Mouse (Mus musculus) kidney, embryonic 15.5 days (tissue): ENCODE measurements around the gene Il3. TPM values are rescaled to one million over a fixed set of nuclear protein-coding genes. Genes with fewer than 3 reads are reported as not detected.
"Not testable (repeated sequence)": the region's sequence is repeated elsewhere in the genome, so short reads cannot be mapped to it uniquely, and the experiment has no call there.

Experiments
- ATAC-seq: fragments of 200-750 bp; cut with Nextera tagmentation; replicated peaks from 2 replicates; pipeline ENCODE4 v1.8.0; 2017; ENCODE audit warnings: moderate TSS enrichment; ENCODE audit not compliant: low FRiP score
- H3K27ac ChIP-seq: fragments of 300-500 bp; sonication (generic); 2 replicates; pipeline ENCODE4 v1.5.1; 2015; ENCODE audit warnings: mild to moderate bottlenecking, inconsistent platforms
- H3K27me3 ChIP-seq: fragments of 300-500 bp; sonication (generic); 2 replicates; pipeline ENCODE4 v1.6.1; 2015; ENCODE audit warnings: inconsistent platforms
- H3K36me3 ChIP-seq: fragments of 300-500 bp; sonication (generic); 2 replicates; pipeline ENCODE4 v1.6.1; 2015; ENCODE audit warnings: inconsistent platforms
- H3K4me1 ChIP-seq: fragments of 300-500 bp; sonication (generic); 2 replicates; pipeline ENCODE4 v1.6.1; 2015; ENCODE audit warnings: inconsistent platforms
- H3K4me2 ChIP-seq: fragments of 300-500 bp; sonication (generic); 2 replicates; pipeline ENCODE4 v1.6.1; 2015; ENCODE audit warnings: moderate library complexity, mild to moderate bottlenecking, inconsistent platforms
- H3K4me3 ChIP-seq: fragments of 300-500 bp; sonication (generic); replicated peaks from 2 replicates; pipeline ENCODE4 v1.5.1; 2015; ENCODE audit warnings: mild to moderate bottlenecking, inconsistent platforms
- H3K9ac ChIP-seq: fragments of 300-500 bp; sonication (generic); 2 replicates; pipeline ENCODE4 v1.6.1; 2015; ENCODE audit warnings: mild to moderate bottlenecking, inconsistent platforms
- H3K9me3 ChIP-seq: fragments of 300-500 bp; sonication (generic); replicated peaks from 2 replicates; pipeline ENCODE4 v1.6.1; 2016; ENCODE audit warnings: inconsistent platforms
- WGBS: fragments of 180-500 bp; shearing (Covaris S2); methylation state at CpG from one replicate; pipeline ENCODE4 v1.1.7; 2015; ENCODE audit warnings: mixed read lengths; 5-methylcytosine and 5-hydroxymethylcytosine counted together
- polyA plus RNA-seq: library from polyadenylated mRNA; unstranded; fragments of >200 nt; fragmentation: Nextera tagmentation; extraction: Ambion mirVana; gene quantifications from 2 replicates; pipeline ENCODE4 v1.2.1, GENCODE M21; 2015

Gene Il3
- polyA plus RNA-seq, 1 experiment from 2014 or later, result not detected

DNA sequence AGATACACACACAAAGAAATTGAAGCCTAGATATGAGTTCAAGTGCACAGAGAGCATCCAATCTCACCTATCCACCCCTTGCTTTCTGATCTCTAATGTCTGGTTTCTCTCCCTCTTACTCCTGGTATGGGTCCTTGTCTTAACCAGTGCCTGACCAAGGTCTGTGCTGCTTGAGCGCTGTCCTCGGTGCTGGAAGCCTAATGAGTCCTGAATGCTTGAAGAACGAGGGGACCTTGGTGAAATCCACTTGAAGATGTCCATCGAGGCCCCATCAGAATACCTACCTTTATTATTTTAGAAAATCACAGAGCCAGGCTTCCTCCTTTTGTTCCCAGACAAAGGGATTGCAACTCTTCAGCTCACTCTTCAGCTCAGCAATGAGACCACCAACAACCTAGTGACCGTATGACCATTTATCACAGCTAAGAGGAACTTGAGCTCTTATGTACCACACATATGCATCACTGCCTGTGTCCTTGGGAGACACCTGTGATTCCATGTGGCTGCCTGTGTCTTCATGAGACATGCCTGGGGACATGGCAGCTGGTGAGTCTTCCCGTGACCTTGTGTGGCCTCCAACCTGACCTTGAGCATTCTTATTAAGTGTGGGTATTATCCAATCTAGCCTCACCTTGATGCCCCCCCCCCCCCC, 36.1 kb upstream of the Il3 start:
- WGBS, result 24% methylated on average over 6 of the region's 6 CpGs
- no peak overlapping the region for H3K27ac ChIP-seq
- H3K4me3 ChIP-seq, result no peak overlapping the region
- peaks cover 8% of the 10 kb centered on the region for H3K4me1 ChIP-seq
- 0 out of 2 replicates have a peak, but pooled peaks cover 3% of the 10 kb centered on the region for H3K9me3 ChIP-seq
- H3K9ac ChIP-seq, result no peak overlapping the region
- H3K36me3 ChIP-seq, result no peaks in the 10 kb centered on the region
- H3K4me2 ChIP-seq, result peak overlapping the region; percentile 98
- ATAC-seq, result no peak
- peaks cover 17% of the 10 kb centered on the region for H3K27me3 ChIP-seq

DNA sequence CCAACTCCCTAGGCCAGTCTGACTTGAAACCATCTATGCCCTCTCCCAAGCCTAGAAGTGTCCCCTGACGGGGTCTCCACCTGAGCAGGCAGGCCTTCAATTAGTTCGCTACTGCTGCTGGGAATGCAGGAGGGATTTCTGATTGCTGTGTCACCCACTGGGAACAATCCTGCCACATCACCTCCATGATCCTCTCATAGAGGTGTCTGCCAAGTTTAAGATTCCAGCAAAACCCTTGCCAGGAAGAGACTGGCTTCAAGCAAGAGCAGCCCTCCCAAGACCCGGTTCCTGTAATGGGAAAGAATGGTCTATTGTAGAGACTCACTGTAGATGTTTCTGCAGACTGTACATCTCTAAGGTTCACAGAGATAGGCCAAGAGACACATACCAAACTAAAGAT, 35.5 kb upstream of the Il3 start:
- Histone ChIP-seq H3K4me2 (no peak overlapping the region), H3K9ac (no peak overlapping the region), H3K4me3 (no peak overlapping the region), H3K27ac (no peak overlapping the region), H3K27me3 (peaks cover 17% of the 10 kb centered on the region), H3K4me1 (peaks cover 8% of the 10 kb centered on the region), H3K9me3 (0 out of 2 replicates have a peak, but pooled peaks cover 3% of the 10 kb centered on the region), H3K36me3 (no peaks in the 10 kb centered on the region)
- no peak for ATAC-seq
- WGBS, result 95% methylated on average over 3 of the region's 3 CpGs

DNA sequence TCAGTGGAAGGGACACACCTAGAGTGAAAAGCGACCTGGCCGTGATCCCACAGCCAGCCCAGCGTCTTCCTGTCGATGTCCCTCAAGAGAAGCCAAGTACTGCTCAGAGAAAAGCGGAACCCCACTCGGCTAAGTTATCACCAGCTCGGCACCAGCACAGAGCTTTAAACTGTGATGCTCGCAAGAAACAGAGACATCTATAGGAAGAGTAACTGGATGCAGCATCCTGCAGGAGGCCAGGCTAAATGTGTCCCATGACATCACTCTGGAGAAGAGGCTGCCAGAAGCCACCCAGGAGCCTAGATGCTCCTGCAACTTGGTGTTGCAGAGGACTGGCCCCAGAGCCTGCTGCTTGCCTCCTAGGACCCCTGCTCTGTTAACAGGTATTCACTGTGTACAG, 34.9 kb upstream of the Il3 start:
- H3K36me3 ChIP-seq, result no peaks in the 10 kb centered on the region
- no peak overlapping the region for H3K4me3 ChIP-seq
- peaks cover 8% of the 10 kb centered on the region for H3K4me1 ChIP-seq
- 90% methylated on average over 8 of the region's 8 CpGs for WGBS
- H3K27me3 ChIP-seq, result peaks cover 17% of the 10 kb centered on the region
- 0 out of 2 replicates have a peak, but pooled peaks cover 3% of the 10 kb centered on the region for H3K9me3 ChIP-seq
- no peak overlapping the region for H3K27ac ChIP-seq
- H3K4me2 ChIP-seq, result no peak overlapping the region
- H3K9ac ChIP-seq, result no peak overlapping the region
- ATAC-seq, result no peak

DNA sequence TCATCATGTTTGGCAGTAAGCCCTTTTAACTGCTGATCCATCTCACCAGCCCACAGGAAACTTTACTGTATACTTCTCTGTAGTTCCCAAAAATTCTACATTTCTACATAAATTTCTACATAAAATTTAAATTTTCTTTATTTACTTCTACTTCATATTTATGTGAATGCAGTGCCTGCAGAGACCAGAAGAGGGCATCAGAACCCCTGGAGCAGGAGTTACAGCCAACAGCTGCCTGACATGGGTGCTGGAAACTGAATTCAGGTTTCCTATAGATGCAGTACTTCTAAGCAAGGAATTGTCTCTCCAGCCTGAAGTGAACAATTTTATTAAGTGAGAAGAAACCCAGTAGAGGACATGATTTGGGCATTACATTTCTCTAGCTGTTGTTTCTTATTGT, 31.7 kb upstream of the Il3 start:
- Histone ChIP-seq H3K9ac (no peak overlapping the region), H3K4me3 (no peak overlapping the region), H3K4me1 (peaks cover 1% of the 10 kb centered on the region), H3K9me3 (0 out of 2 replicates have a peak, but pooled peaks cover 3% of the 10 kb centered on the region), H3K27ac (no peak overlapping the region), H3K4me2 (no peak overlapping the region), H3K36me3 (no peaks in the 10 kb centered on the region), H3K27me3 (peaks cover 5% of the 10 kb centered on the region)
- ATAC-seq, result no peak

DNA sequence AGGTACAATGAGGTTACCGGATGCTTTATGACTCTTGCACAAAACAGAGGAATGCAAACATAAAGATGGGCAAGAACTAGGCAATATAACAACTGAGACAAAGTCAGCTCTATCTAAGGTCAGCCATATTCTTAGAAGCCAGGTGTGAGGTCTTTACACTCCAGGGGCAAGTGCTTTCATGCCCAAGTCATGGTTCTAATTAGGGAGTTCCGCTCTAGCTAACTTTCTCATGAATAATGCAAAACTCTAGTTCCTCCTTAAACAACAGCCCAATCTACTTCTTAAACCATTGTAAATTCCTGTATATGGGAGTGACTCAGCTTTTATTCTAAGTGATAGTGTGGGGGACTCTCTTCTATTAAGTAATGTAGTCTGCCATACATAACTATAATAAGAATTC, 30.4 kb upstream of the Il3 start:
- not testable (repeated sequence) for H3K9me3 ChIP-seq, ATAC-seq, H3K9ac ChIP-seq, H3K4me1 ChIP-seq, H3K27ac ChIP-seq, H3K36me3 ChIP-seq, H3K4me2 ChIP-seq, H3K4me3 ChIP-seq, H3K27me3 ChIP-seq
- 91% methylated on average over 2 of the region's 2 CpGs for WGBS

DNA sequence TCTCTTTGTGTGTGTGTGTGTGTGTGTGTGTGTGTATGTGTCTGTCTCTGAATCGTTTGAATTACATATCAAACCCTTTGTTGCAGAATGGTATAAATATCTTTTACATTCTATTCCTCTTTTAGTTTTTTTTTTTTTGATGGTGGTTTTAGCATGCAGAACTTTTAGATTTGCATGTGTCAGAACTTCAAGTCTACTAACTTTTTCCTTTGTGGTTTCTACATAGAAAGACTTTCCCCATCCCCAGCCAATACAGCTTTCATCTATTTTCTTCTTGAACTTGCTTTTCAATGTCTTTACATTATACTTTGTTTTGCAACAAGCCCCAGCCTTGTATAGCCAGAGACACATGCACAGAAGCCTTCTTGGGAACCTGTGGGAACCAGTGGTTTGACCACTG, 29.7 kb upstream of the Il3 start:
- H3K27ac ChIP-seq, result no peak overlapping the region
- no peak overlapping the region for H3K9ac ChIP-seq
- no peaks in the 10 kb centered on the region for H3K4me1 ChIP-seq
- no peak overlapping the region for H3K4me2 ChIP-seq
- ATAC-seq, result no peak
- no peaks in the 10 kb centered on the region for H3K27me3 ChIP-seq
- H3K9me3 ChIP-seq, result 0 out of 2 replicates have a peak, but pooled peaks cover 3% of the 10 kb centered on the region
- 96% methylated on average over 1 of the region's 1 CpGs for WGBS
- H3K4me3 ChIP-seq, result no peak overlapping the region
- H3K36me3 ChIP-seq, result no peaks in the 10 kb centered on the region

DNA sequence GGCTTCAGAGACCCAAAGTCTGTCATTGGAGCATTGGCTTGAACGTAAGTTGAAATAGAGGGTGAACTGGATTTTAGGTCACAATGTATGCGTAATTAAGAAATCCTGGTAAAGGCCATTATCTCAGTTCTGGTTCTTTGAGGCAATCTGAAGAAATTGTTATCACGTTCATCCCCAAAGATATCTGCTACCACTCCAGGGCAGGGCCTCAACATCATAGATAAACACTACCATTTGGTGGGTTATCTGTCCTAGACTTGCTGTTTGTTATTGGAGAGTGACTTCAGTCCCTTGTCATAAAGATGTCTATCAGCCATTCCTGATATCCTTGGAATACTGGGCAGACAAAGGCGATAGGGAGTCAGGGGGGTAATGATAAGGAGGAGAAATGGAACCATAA, 28.9 kb upstream of the Il3 start:
- no peaks in the 10 kb centered on the region for H3K27me3 ChIP-seq
- 84% methylated on average over 4 of the region's 4 CpGs for WGBS
- ATAC-seq, result no peak

DNA sequence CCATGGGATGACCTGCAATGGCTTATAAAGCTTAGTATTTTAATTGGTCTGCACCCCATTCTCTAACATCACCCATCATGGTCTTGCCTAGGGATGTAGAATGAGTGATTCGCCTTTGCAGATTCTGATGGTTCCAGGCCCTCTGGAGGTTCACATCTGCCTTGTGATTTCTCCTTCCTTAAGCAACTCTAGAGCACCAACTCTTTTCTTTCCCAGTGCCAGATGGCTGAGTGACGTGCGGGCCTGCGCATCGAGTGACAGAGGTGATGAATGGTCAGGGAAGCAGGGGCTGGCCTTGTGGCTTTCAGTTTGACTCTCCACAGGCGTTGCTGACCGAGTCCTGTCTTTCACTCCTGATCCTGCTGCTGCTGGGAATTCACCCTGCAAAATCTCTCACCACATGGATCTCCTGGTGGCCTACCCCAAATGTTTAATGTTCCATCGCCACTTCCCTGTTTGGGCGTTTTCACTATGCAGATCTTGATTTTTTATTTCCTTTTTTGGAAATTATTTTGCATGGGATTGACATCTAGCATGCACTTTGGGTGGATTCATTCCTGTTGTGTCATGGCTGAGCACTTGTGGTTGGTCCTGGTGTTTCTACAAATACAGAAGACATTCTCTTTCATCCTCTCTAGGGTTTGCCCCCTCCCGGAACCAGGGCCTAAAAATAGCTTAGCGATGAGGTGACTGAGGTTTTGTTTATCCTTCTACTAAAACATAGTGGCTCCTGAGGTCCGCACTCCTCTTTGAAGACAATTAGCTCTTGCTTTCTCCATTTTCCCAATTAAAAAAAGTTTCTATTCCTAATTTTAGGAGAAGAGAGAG, 27.1 kb upstream of the Il3 start:
- no peak for ATAC-seq
- 74% methylated on average over 12 of the region's 12 CpGs for WGBS
- 0 out of 2 replicates have a peak, but pooled peaks cover 3% of the 10 kb centered on the region for H3K9me3 ChIP-seq
- no peak overlapping the region for H3K4me2 ChIP-seq
- no peaks in the 10 kb centered on the region for H3K27me3 ChIP-seq
- no peaks in the 10 kb centered on the region for H3K36me3 ChIP-seq
- no peaks in the 10 kb centered on the region for H3K4me1 ChIP-seq
- H3K4me3 ChIP-seq, result no peak overlapping the region
- no peak overlapping the region for H3K9ac ChIP-seq
- no peak overlapping the region for H3K27ac ChIP-seq

More for the DNA sequence above, 28.9 kb upstream of the Il3 start:
- Histone ChIP-seq H3K9me3 (0 out of 2 replicates have a peak, but pooled peaks cover 3% of the 10 kb centered on the region), H3K9ac (no peak overlapping the region), H3K27ac (no peak overlapping the region), H3K4me2 (no peak overlapping the region), H3K36me3 (no peaks in the 10 kb centered on the region), H3K4me1 (no peaks in the 10 kb centered on the region), H3K4me3 (no peak overlapping the region)

DNA sequence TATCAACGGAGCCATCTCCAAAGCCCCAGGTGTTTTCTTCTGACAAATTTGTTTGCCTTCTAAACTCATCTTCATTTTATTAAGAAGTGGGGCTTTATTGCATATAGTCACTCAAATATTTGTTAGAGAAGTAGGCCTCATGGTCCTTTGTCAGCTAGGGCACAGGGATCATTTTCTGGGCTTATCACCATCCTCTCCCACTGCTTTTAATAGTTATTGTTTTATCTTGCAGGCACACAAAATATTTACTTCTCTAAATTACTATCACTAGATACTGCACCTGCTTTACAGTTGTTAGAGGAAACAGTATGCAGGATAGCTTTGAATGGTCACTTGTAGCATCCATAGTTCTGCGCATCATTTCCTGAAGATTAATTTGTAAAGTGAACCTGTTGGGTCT, 25.1 kb upstream of the Il3 start:
- H3K4me2 ChIP-seq, result no peak overlapping the region
- no peaks in the 10 kb centered on the region for H3K27me3 ChIP-seq
- H3K4me1 ChIP-seq, result no peaks in the 10 kb centered on the region
- WGBS, result 81% methylated on average over 2 of the region's 2 CpGs
- H3K27ac ChIP-seq, result no peak overlapping the region
- no peaks in the 10 kb centered on the region for H3K36me3 ChIP-seq
- no peak overlapping the region for H3K9ac ChIP-seq
- H3K4me3 ChIP-seq, result no peak overlapping the region
- H3K9me3 ChIP-seq, result no peaks in the 10 kb centered on the region
- ATAC-seq, result no peak

DNA sequence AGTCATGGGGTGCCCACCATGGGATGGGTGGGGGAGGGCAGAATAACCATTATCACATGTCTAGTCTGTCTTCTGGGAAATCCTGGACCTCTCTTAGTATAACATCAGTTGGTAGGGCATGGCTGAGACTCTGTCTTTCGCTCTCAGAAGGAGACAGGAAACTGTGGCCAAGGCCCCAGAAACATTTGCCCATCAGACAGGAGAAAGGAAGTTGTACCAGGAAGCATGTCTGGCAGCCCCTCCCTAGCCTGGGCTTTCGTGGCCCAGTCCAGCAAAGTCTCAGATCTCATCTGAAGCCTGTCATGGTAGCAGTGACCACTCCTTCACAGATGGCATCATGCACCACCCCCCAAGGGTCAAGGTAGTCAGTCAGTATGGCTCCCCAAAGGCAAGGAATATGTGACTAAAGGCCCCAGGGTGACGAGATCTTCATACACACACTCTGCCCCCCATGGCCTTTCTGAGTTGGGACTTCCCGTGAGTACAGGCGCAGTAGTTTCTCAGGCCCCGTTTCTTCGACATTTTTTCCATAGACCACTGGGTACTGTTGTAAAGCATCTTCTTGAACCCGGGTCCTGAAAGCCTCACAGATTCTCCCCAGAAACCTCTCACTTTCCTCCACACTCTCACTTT, 20.9 kb upstream of the Il3 start:
- Histone ChIP-seq H3K27ac (no peak overlapping the region), H3K4me3 (no peak overlapping the region), H3K9me3 (no peaks in the 10 kb centered on the region), H3K27me3 (no peaks in the 10 kb centered on the region), H3K4me1 (no peaks in the 10 kb centered on the region), H3K9ac (no peak overlapping the region), H3K36me3 (no peaks in the 10 kb centered on the region), H3K4me2 (no peak overlapping the region)
- no peak for ATAC-seq
- WGBS, result 81% methylated on average over 8 of the region's 8 CpGs

DNA sequence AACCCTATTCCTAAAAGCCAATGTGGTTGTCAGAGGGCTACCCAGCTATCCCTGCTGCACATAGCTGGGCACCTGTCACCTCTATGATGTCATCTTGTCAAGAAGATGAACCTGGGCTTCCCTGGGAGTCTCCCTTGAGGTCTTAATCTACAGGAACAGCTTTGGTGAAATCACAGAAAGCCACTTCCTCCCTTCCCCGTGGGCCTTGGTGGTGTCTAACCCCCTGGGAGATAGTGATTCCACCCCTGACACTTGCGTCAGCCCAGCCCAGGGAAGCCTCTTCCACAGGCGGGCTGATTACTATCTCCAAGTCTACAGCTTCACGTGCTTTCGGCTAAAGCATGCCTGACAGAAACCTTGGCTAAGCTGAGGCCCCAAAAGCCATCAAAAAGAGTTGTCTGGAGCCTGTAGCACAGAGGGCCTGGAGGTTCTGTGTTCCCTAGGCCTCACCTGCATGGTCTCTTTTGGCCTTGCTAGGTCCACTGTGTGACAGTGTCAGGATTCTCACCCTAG, 4.4 kb upstream of the Il3 start:
- no peaks in the 10 kb centered on the region for H3K27me3 ChIP-seq
- 75% methylated on average over 5 of the region's 5 CpGs for WGBS
- H3K9me3 ChIP-seq, result no peaks in the 10 kb centered on the region
- no peaks in the 10 kb centered on the region for H3K4me1 ChIP-seq
- H3K9ac ChIP-seq, result no peak overlapping the region
- no peak overlapping the region for H3K27ac ChIP-seq
- H3K4me3 ChIP-seq, result no peak overlapping the region
- no peak for ATAC-seq
- H3K4me2 ChIP-seq, result no peak overlapping the region
- H3K36me3 ChIP-seq, result no peaks in the 10 kb centered on the region
